Mouse (Mus musculus): ENCODE results near the gene Sgpp1. TPM values are rescaled to one million over a fixed set of nuclear protein-coding genes. Genes with fewer than 3 reads are reported as not detected.
"Not testable (repeated sequence)": the region's sequence is repeated elsewhere in the genome, so short reads cannot be mapped to it uniquely, and the experiment has no call there.

Sgpp1 gene
- polyA plus RNA-seq, 1 experiment = 9.6 TPM

DNA sequence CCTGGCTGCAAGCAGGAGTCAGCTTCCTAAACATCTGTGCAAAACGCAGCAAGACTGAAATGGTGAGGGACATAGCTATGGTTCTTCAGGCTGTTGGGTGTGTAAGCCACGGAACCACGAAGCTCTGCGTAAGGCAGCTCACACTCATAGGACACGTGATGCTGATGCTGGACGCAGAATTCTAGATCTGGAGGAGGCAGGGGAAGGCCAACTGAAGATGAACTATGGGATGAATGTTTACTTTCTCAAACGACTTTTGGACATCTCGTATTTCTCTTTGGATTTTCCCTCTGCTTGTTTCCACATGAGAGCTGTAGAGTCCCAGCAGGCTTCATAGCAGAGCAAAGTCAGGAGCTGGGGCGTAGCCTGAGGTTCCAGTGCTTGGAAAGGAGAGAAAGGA is 21.9 kb downstream of the Sgpp1 start:
- no peak overlapping the region for H3K27ac ChIP-seq (ENCODE audit: control insufficient read depth, insufficient read depth, low read depth, low read length, poor library complexity)
- TF ChIP-seq POLR2A (IDR thresholded peaks at IDR 0.05; ENCODE audit: borderline replicate concordance, control insufficient read depth, low read depth, low read length) = no peak
- no peak for TF ChIP-seq CTCF (IDR thresholded peaks at IDR 0.05; ENCODE audit: control insufficient read depth, insufficient read depth, low read length)
- H3K4me3 ChIP-seq (replicated peaks; ENCODE audit: control insufficient read depth, low read depth, low read length) = no peak overlapping the region
- 77% methylated on average over 9 of the region's 9 CpGs for WGBS
- no peaks in the 10 kb centered on the region for H3K4me1 ChIP-seq (ENCODE audit: control insufficient read depth, insufficient read depth, low read length)

DNA sequence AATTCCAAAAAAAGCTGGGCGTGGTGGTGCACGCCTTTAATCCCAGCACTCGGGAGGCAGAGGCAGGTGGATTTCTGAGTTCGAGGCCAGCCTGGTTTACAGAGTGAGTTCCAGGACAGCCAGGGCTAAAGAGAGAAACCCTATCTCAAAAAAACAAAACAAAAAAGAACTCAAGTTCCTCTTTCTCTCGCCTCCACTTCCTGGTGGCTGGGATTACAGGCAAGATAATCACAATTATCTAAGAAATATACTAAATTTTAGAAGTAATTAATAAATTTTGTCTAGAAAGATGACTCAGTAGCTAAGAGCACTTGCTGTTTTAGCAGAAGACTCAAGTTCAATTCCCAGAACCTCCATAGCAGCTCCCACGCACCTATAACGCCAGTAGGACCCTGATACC is 22.6 kb downstream of the Sgpp1 start:
- H3K27ac ChIP-seq (ENCODE audit: control insufficient read depth, insufficient read depth, low read depth, low read length, poor library complexity); H3K4me1 ChIP-seq (ENCODE audit: control insufficient read depth, insufficient read depth, low read length); H3K4me3 ChIP-seq (replicated peaks; ENCODE audit: control insufficient read depth, low read depth, low read length): not testable (repeated sequence)
- 59% methylated on average over 7 of the region's 7 CpGs for WGBS

DNA sequence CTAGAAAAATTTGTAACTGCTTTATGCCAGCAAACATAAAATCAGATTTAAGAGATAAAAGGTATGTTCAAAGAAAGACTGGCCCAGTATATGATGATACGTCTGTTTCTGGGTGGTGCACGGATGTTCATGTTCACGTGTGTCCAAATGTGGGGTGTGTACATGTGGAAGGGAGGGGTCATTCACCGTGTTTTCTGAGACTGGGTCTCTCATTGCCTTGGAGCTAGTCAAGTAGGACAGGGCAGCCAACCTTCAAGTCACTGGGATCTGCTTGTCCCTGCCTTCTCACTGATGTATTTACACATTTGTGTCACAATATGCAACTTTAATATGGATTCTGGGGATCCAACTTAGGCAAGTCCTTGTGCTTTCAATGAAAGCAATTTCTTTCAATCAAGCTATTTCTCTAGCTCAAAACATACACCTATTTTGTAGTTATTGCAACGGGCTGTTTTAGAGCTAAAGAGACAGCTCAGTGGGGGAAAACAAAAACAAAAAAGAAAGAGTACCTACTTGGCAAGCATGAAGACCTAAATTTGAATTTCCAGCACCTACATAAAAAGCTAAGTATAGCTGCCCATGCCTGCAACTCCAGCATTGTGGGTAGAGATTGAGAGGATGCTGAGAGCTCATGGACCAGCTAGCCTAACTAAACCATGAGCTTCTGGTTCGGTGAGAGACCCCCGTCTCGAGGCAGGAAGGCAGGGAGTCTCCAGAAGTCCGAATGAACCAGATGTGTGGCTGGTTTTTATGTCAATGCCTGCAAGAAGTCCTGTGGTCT is 24.7 kb downstream of the Sgpp1 start:
- no peaks in the 10 kb centered on the region for H3K4me1 ChIP-seq (ENCODE audit: control insufficient read depth, insufficient read depth, low read length)
- H3K27ac ChIP-seq (ENCODE audit: control insufficient read depth, insufficient read depth, low read depth, low read length, poor library complexity) = no peak overlapping the region
- H3K4me3 ChIP-seq (replicated peaks; ENCODE audit: control insufficient read depth, low read depth, low read length) = no peak overlapping the region
- TF ChIP-seq CTCF (IDR thresholded peaks at IDR 0.05; ENCODE audit: control insufficient read depth, insufficient read depth, low read length) = no peak
- no peak for TF ChIP-seq POLR2A (IDR thresholded peaks at IDR 0.05; ENCODE audit: borderline replicate concordance, control insufficient read depth, low read depth, low read length)
- WGBS = 85% methylated on average over 9 of the region's 9 CpGs

DNA sequence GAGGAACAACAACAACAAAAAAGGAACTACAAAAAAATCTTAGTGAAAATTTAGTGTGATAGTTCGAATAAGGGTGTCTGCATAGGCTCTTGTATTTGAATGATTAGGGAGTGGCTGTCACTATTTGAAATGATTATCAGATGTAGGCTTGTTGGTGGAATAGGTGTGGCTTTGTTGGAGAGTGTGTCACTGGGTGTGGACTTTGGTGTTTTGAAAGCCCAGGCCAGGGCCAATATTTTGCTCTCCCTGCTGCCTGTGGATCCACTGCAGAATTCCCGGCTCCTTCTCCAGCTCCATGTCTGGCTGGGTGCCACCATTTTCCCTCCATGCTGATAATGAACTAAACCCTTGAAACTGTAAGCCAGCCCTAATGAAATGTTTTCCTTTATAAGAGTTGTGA is 26.0 kb downstream of the Sgpp1 start:
- no peak for TF ChIP-seq POLR2A (IDR thresholded peaks at IDR 0.05; ENCODE audit: borderline replicate concordance, control insufficient read depth, low read depth, low read length)
- 74% methylated on average over 2 of the region's 2 CpGs for WGBS
- H3K27ac ChIP-seq (ENCODE audit: control insufficient read depth, insufficient read depth, low read depth, low read length, poor library complexity) = no peak overlapping the region
- H3K4me3 ChIP-seq (replicated peaks; ENCODE audit: control insufficient read depth, low read depth, low read length) = no peak overlapping the region
- H3K4me1 ChIP-seq (ENCODE audit: control insufficient read depth, insufficient read depth, low read length) = no peaks in the 10 kb centered on the region

DNA sequence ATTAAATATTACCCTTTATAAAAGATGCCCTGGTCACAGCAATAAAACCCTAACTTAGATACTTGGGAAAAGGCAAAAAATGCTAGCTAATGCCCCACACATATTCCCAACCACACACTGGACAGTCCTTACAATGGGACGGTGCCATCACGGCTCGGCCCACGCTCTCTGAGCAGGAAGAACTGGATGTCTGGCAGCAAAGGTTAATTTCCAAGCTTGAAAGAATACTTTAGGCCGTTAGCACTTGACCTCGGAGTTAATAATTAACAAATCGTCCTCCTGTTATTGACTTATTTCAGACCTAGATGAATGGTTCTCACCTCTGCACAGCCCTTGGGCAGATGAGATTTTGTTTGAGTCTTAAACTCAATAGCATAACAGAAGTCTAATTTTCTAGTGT is 28.9 kb downstream of the Sgpp1 start:
- Histone ChIP-seq H3K4me3 (replicated peaks; ENCODE audit: control insufficient read depth, low read depth, low read length) (no peak overlapping the region), H3K27ac (ENCODE audit: control insufficient read depth, insufficient read depth, low read depth, low read length, poor library complexity) (no peak overlapping the region), H3K4me1 (ENCODE audit: control insufficient read depth, insufficient read depth, low read length) (no peaks in the 10 kb centered on the region)
- TF ChIP-seq CTCF (IDR thresholded peaks at IDR 0.05; ENCODE audit: control insufficient read depth, insufficient read depth, low read length) (no peak), POLR2A (IDR thresholded peaks at IDR 0.05; ENCODE audit: borderline replicate concordance, control insufficient read depth, low read depth, low read length) (no peak)
- 95% methylated on average over 7 of the region's 7 CpGs for WGBS

DNA sequence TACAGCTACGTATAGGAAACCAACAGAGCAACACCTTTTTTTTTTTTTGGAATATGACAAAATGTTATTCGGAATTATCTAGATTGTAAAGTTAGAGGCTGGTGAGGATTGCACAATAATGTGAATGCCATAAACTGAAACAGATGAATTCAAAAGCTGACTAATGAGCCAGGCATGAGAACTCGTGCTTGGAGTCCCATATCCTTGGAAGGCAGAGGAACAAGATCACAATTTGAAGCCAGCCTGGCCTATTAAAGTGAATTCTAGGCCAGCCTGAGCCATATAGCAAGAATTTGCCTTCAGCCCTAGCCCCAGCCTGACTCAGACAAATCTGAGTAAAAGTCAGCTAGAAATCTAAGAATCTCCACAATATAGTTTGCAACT is 32.8 kb downstream of the Sgpp1 start:
- WGBS = 73% methylated on average over 3 of the region's 3 CpGs
- no peaks in the 10 kb centered on the region for H3K4me1 ChIP-seq (ENCODE audit: control insufficient read depth, insufficient read depth, low read length)
- TF ChIP-seq CTCF (IDR thresholded peaks at IDR 0.05; ENCODE audit: control insufficient read depth, insufficient read depth, low read length) (no peak), POLR2A (IDR thresholded peaks at IDR 0.05; ENCODE audit: borderline replicate concordance, control insufficient read depth, low read depth, low read length) (no peak)

DNA sequence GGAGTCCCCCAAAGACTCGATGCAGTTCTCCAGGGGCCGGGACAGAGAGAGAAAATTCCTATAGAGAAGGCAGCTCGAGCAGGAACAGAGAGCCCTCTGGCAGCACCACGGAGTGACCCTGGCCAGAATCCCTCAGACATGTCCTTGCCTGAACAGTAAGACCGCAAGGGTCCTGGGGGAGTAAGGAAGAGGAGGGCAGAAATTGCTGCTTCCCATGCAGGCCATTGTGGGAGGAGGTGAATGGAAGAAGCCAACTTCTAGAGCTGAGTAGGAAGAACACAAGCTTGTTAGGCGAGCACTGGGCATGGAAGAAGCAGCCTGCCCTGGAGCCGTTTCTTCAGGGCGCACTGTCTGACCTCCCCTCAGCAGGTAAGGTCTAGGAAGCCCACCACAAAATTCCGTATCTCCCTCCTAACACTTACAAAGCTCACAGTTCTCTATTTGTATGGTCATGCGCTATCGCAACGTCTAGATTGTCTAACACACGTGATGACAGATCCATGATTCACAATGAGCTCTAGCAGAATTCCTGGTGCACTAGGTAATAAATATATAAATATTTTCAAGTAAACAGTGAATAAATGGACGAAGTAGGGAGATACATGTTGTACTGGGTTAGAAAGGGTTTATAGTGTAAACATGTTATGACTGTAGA is 33.3 kb downstream of the Sgpp1 start:
- 77% methylated on average over 14 of the region's 14 CpGs for WGBS
- TF ChIP-seq POLR2A (IDR thresholded peaks at IDR 0.05; ENCODE audit: borderline replicate concordance, control insufficient read depth, low read depth, low read length) = no peak
- no peak for TF ChIP-seq CTCF (IDR thresholded peaks at IDR 0.05; ENCODE audit: control insufficient read depth, insufficient read depth, low read length)
- no peak overlapping the region for H3K27ac ChIP-seq (ENCODE audit: control insufficient read depth, insufficient read depth, low read depth, low read length, poor library complexity)
- no peak overlapping the region for H3K4me3 ChIP-seq (replicated peaks; ENCODE audit: control insufficient read depth, low read depth, low read length)
- H3K4me1 ChIP-seq (ENCODE audit: control insufficient read depth, insufficient read depth, low read length) = no peaks in the 10 kb centered on the region

More for the DNA sequence above, 32.8 kb downstream of the Sgpp1 start:
- Histone ChIP-seq H3K27ac (ENCODE audit: control insufficient read depth, insufficient read depth, low read depth, low read length, poor library complexity) (no peak overlapping the region), H3K4me3 (replicated peaks; ENCODE audit: control insufficient read depth, low read depth, low read length) (no peak overlapping the region)

DNA sequence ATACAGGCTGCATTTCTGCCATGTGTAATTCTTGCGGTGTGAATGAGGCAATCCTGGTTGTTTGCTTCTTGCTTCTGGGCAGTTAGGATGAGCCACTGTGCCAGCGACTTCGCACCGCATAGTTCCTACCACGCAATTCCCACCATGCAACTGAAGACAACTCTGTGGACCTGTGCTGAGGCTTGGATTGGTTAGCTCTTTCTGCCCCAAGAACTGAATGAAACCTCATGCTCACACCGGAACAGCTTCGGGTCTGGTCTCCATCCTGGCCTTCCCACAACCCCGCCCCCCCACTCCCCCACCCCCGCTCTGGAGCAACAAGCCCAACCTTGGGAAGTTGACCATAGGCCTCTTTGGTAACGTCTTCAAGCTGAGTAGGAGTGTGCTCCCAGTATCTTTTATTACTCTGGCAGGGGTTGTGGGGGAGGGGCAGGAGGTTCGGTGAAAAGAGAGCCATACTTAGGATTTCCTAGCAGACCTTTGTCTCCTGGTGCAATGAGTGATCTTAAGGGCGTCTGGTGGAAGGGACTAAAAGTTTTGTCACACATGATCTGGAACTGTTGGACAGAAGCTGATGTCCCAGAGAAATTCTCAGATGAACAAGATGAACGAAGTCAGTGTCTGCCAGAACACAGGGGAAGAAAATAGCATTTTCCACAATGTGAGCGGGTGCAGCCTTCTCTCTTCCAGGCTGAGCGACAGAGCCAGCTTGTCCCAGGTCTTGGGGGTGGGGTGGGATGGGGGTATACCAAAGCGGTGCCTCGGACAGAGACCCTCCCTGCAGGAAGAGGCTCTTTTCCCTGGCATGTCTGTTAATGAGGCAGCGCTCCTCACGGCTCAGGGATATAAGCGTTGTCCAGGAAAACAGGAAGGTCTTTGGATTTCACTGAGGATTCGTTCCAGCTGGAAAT is 34.1 kb downstream of the Sgpp1 start:
- WGBS = 54% methylated on average over 21 of the region's 21 CpGs
- Histone ChIP-seq H3K4me1 (ENCODE audit: control insufficient read depth, insufficient read depth, low read length) (no peaks in the 10 kb centered on the region), H3K27ac (ENCODE audit: control insufficient read depth, insufficient read depth, low read depth, low read length, poor library complexity) (no peak overlapping the region), H3K4me3 (replicated peaks; ENCODE audit: control insufficient read depth, low read depth, low read length) (no peak overlapping the region)
- no peak for TF ChIP-seq POLR2A (IDR thresholded peaks at IDR 0.05; ENCODE audit: borderline replicate concordance, control insufficient read depth, low read depth, low read length)
- no peak for TF ChIP-seq CTCF (IDR thresholded peaks at IDR 0.05; ENCODE audit: control insufficient read depth, insufficient read depth, low read length)
